Mouse (Mus musculus) brain, embryonic 14.5 days (tissue): Measurements from ENCODE around the gene Hoxd8.

Source experiments
- CTCF ChIP-seq: fragments of 200-500 bp; IDR thresholded peaks from 2 replicates; pipeline ENCODE4 v1.5.1; 2012; ENCODE audit warnings: inconsistent platforms, mild to moderate bottlenecking, moderate library complexity, borderline replicate concordance; ENCODE audit not compliant: insufficient read depth, insufficient read length; ENCODE audit errors: extremely low read depth
- POLR2A ChIP-seq: fragments of 200-500 bp; IDR thresholded peaks from 2 replicates; pipeline ENCODE4 v1.6.1; 2012; ENCODE audit warnings: mild to moderate bottlenecking, inconsistent platforms, borderline replicate concordance; ENCODE audit not compliant: poor library complexity, insufficient read depth, insufficient read length, severe bottlenecking; ENCODE audit errors: extremely low read depth

- TF ChIP-seq CTCF (no peak), POLR2A (no peak)
Observed at GRCm38 (mm10) chr2:74666411-74666810, 38.0 kb upstream of the Hoxd8 start.
